18 mouse cellular contexts compared by ENCODE assay signal in the genomic region with DNA sequence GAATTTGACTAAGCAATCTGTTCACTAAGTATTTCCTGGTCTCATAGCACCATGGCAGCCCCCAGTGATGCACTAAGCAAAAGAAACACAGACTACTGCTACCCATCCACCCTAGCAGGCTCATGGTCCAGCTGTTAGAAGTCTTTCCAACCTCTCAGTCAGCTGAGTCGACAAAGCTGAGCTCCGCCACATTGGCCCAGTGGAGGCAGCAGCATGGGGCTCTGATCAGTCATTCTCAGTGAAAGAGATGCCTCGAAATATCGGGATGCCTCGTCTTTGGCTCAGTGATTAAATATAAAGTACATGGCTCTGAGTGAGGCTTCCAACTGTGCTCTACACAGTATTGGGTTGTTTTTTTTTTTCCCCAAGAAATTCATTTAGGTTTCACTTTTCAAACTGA.
A peak's percentile ranks its signal among the peaks of the same experiment; 100 is the strongest.
DNase-seq lines count a peak whose midpoint lies in the region; ATAC-seq and TF ChIP-seq lines count a peak whose summit lies in the region.
"Had no signal": no experiment of that assay in that cellular context is flagged by ENCODE, and none has a peak within 500 bp of the region (broad histone marks: within the 10 kb centered on the region; RNA-seq: fewer than 3 reads in every experiment).

No protein-coding gene starts in this region.

- TF ChIP-seq EP300 in lung, postnatal 0 days (IDR thresholded peaks at IDR 0.05), result no peak
- TF ChIP-seq EP300 in CH12.LX (IDR thresholded peaks at IDR 0.05; ENCODE audit: low read length), result no peak

- H3K27ac ChIP-seq in lung, embryonic 14.5 days (ENCODE audit: low read depth), result peak overlapping the region; percentile 27; the same call in 1 of the 2 replicates
- no peak overlapping the region for H3K27ac ChIP-seq in lung, postnatal 0 days (ENCODE audit: low read length)
- no peak overlapping the region for H3K27ac ChIP-seq in CH12.LX (ENCODE audit: insufficient read depth, low read depth)
- H3K27ac ChIP-seq: heart, embryonic 15.5 days; limb, embryonic 10.5 days had no signal

- TF ChIP-seq CTCF in lung, embryonic 14.5 days (IDR thresholded peaks at IDR 0.05; ENCODE audit: low read depth), result no peak
- TF ChIP-seq CTCF in lung, postnatal 0 days (IDR thresholded peaks at IDR 0.05), result no peak
- TF ChIP-seq CTCF in CH12.LX (conservative IDR thresholded peaks at IDR 0.05 in 1 of 2, IDR thresholded peaks at IDR 0.05 in 1 of 2; ENCODE audit: low read depth in 2 of 2, low read length in 2 of 2), result no peak
- TF ChIP-seq CTCF in brain, embryonic 14.5 days (IDR thresholded peaks at IDR 0.05; ENCODE audit: borderline replicate concordance, extremely low read depth, insufficient read depth, insufficient read length), result no peak

- no peaks in the 10 kb centered on the region for H3K9me3 ChIP-seq in lung, embryonic 14.5 days (ENCODE audit: low read depth, low read length)
- no peaks in the 10 kb centered on the region for H3K9me3 ChIP-seq in lung, postnatal 0 days (ENCODE audit: low read length)
- no peaks in the 10 kb centered on the region for H3K9me3 ChIP-seq in CH12.LX (replicated peaks; ENCODE audit: low read length)
- H3K9me3 ChIP-seq: heart, embryonic 15.5 days; limb, embryonic 10.5 days had no signal

- intact Hi-C loops in heart, postnatal 10 days (cut with DNase I), result no loop called here

- no peaks in the 10 kb centered on the region for H3K36me3 ChIP-seq in lung, embryonic 14.5 days (ENCODE audit: insufficient read depth)
- H3K36me3 ChIP-seq in lung, postnatal 0 days (ENCODE audit: insufficient read depth, low read length), result no peaks in the 10 kb centered on the region
- H3K36me3 ChIP-seq in CH12.LX (replicated peaks in 1 of 2; ENCODE audit: control insufficient read depth in 1 of 2, insufficient read depth in 1 of 2, low read length in 1 of 2), result no peaks in the 10 kb centered on the region
- H3K36me3 ChIP-seq: heart, embryonic 15.5 days; limb, embryonic 10.5 days had no signal

- H3K4me1 ChIP-seq in lung, embryonic 14.5 days (ENCODE audit: insufficient read depth), result no peaks in the 10 kb centered on the region
- no peaks in the 10 kb centered on the region for H3K4me1 ChIP-seq in lung, postnatal 0 days (ENCODE audit: insufficient read depth, low read depth, low read length)
- no peaks in the 10 kb centered on the region for H3K4me1 ChIP-seq in CH12.LX (ENCODE audit: control insufficient read depth in 1 of 2, insufficient read depth in 2 of 2)
- H3K4me1 ChIP-seq: limb, embryonic 10.5 days had no signal

- dilution Hi-C loops in CH12.LX (cut with MboI; ENCODE audit: extremely low pct_ligation_motif_present, extremely low pct_unique_long_range_greater_than_20kb, low sequenced_read_pairs), result no loop called here

- no peak overlapping the region for H3K4me3 ChIP-seq in lung, embryonic 14.5 days (ENCODE audit: low read depth, low read length)
- H3K4me3 ChIP-seq in lung, postnatal 0 days (ENCODE audit: low read depth, low read length), result no peak overlapping the region
- no peak overlapping the region for H3K4me3 ChIP-seq in CH12.LX (replicated peaks in 1 of 3; ENCODE audit: low read depth in 2 of 3, low read length in 2 of 3, poor library complexity in 1 of 3)
- H3K4me3 ChIP-seq: heart, embryonic 15.5 days; limb, embryonic 10.5 days; myocyte had no signal

- no peak overlapping the region for H3K9ac ChIP-seq in lung, embryonic 14.5 days
- H3K9ac ChIP-seq in lung, postnatal 0 days (replicated peaks; ENCODE audit: low read depth), result no peak overlapping the region
- no peak overlapping the region for H3K9ac ChIP-seq in CH12.LX (ENCODE audit: insufficient read depth, low read depth)
- H3K9ac ChIP-seq: heart, embryonic 15.5 days; liver, postnatal 0 days had no signal

- peak; percentile 41 for DNase-seq in heart, adult 11 months
- no peak for DNase-seq in heart, postnatal 10 days
- DNase-seq in lung, embryonic 14.5 days, result peak; percentile 36
- DNase-seq in lung, postnatal 0 days (ENCODE audit: low spot score), result no peak
- DNase-seq in CH12.LX (ENCODE audit: extremely low read depth), result no peak
- peak; percentile 17 for DNase-seq in brain, embryonic 14.5 days (ENCODE audit: low read depth)
- DNase-seq in kidney, postnatal 36 days, result no peak
- DNase-seq: B cell, adult 2 months; cerebellum, adult 8-10 months; gastrocnemius, postnatal 14 days; liver, postnatal 0 days; lung, postnatal 36 days; right cerebral cortex, postnatal 14 days; thymus, adult 2 months had no signal

- no peak for TF ChIP-seq RAD21 in CH12.LX (IDR thresholded peaks at IDR 0.05; ENCODE audit: low read depth, low read length)

- in situ Hi-C loops in CH12.LX (cut with MboI; ENCODE audit: low pct_ligation_motif_present, low pct_unique_long_range_greater_than_20kb, low sequenced_read_pairs), result no loop called here

- no peaks in the 10 kb centered on the region for H3K79me2 ChIP-seq in CH12.LX (replicated peaks; ENCODE audit: control insufficient read depth, extremely low read depth, insufficient read depth, poor library complexity, severe bottlenecking)

- WGBS in lung, embryonic 14.5 days, result 55% methylated on average over 5 of the region's 5 CpGs
- 71% methylated on average over 5 of the region's 5 CpGs for WGBS in lung, postnatal 0 days

- no peak overlapping the region for H3K4me2 ChIP-seq in lung, embryonic 14.5 days
- H3K4me2 ChIP-seq in lung, postnatal 0 days (replicated peaks; ENCODE audit: low read depth, low read length), result no peak overlapping the region
- peak overlapping the region; percentile 67; the same call in 1 of the 2 replicates for H3K4me2 ChIP-seq in CH12.LX (ENCODE audit: insufficient read depth, low read depth, poor library complexity, severe bottlenecking)
- H3K4me2 ChIP-seq: heart, embryonic 15.5 days had no signal

- peak; percentile 35; the same call in 1 of the 2 replicates for ATAC-seq in lung, embryonic 14.5 days (ENCODE audit: insufficient read depth)
- ATAC-seq in lung, postnatal 0 days, result no peak
- ATAC-seq: intestine, postnatal 0 days; liver, postnatal 0 days had no signal

- no peak for TF ChIP-seq POLR2A in CH12.LX (IDR thresholded peaks at IDR 0.05; ENCODE audit: low read depth, low read length)
- no peak for TF ChIP-seq POLR2A in brain, embryonic 14.5 days (IDR thresholded peaks at IDR 0.05; ENCODE audit: borderline replicate concordance, extremely low read depth, insufficient read depth, insufficient read length, poor library complexity, severe bottlenecking)

- H3K27me3 ChIP-seq in lung, embryonic 14.5 days (ENCODE audit: insufficient read depth, low read length), result no peaks in the 10 kb centered on the region
- no peaks in the 10 kb centered on the region for H3K27me3 ChIP-seq in lung, postnatal 0 days (replicated peaks; ENCODE audit: insufficient read depth, low read length)
- H3K27me3 ChIP-seq in CH12.LX (replicated peaks), result no peaks in the 10 kb centered on the region
- H3K27me3 ChIP-seq: heart, embryonic 15.5 days had no signal

TF ChIP-seq in CH12.LX, 34 proteins besides CTCF, POLR2A, EP300 and RAD21:
- no peak for TF ChIP-seq SIN3A (IDR thresholded peaks at IDR 0.05; ENCODE audit: low read length)
- no peak for TF ChIP-seq USF2 (conservative IDR thresholded peaks at IDR 0.05; ENCODE audit: low read depth, low read length)
- no peak for TF ChIP-seq PAX5 (IDR thresholded peaks at IDR 0.05; ENCODE audit: low read length)
- no peak for TF ChIP-seq UBTF (IDR thresholded peaks at IDR 0.05; ENCODE audit: low read depth, low read length)
- TF ChIP-seq NRF1 (IDR thresholded peaks at IDR 0.05; ENCODE audit: low read depth, low read length), result no peak
- TF ChIP-seq RCOR1 (conservative IDR thresholded peaks at IDR 0.05; ENCODE audit: low read depth, low read length), result no peak
- TF ChIP-seq MEF2A (IDR thresholded peaks at IDR 0.05; ENCODE audit: borderline replicate concordance, low read depth, low read length), result no peak
- TF ChIP-seq HCFC1 (IDR thresholded peaks at IDR 0.05; ENCODE audit: low read depth, low read length), result no peak
- no peak for TF ChIP-seq MYC (IDR thresholded peaks at IDR 0.05; ENCODE audit: low read depth, low read length)
- no peak for TF ChIP-seq E2F4 (IDR thresholded peaks at IDR 0.05; ENCODE audit: insufficient replicate concordance, low read depth, low read length)
- TF ChIP-seq IRF4 (IDR thresholded peaks at IDR 0.05; ENCODE audit: low read depth, low read length), result no peak
- no peak for TF ChIP-seq GABPA (IDR thresholded peaks at IDR 0.05; ENCODE audit: insufficient replicate concordance, low read depth, low read length)
- no peak for TF ChIP-seq ELF1 (IDR thresholded peaks at IDR 0.05; ENCODE audit: low read depth, low read length)
- no peak for TF ChIP-seq CHD1 (IDR thresholded peaks at IDR 0.05; ENCODE audit: low read depth, low read length)
- TF ChIP-seq JUND (conservative IDR thresholded peaks at IDR 0.05; ENCODE audit: low read depth, low read length), result no peak
- no peak for TF ChIP-seq MXI1 (IDR thresholded peaks at IDR 0.05; ENCODE audit: low read depth, low read length)
- no peak for TF ChIP-seq POLR2AphosphoS2 (IDR thresholded peaks at IDR 0.05; ENCODE audit: low read depth, low read length)

Comparison
In these comparisons a context has a peak if more than half of its experiments do, and no peak if none do; other contexts are left out.
1. DNase-seq: peak in heart, adult 11 months (single experiment), lung, embryonic 14.5 days (single experiment) and brain, embryonic 14.5 days (single experiment); none in heart, postnatal 10 days (0 of 2), lung, postnatal 0 days (single experiment), CH12.LX (single experiment) and kidney, postnatal 36 days (0 of 2).